Mouse (Mus musculus): Measurements from ENCODE around the gene Gm4027.
"Not testable (repeated sequence)": the region's sequence is repeated elsewhere in the genome, so short reads cannot be mapped to it uniquely, and the experiment has no call there.

Gene Gm4027

DNA sequence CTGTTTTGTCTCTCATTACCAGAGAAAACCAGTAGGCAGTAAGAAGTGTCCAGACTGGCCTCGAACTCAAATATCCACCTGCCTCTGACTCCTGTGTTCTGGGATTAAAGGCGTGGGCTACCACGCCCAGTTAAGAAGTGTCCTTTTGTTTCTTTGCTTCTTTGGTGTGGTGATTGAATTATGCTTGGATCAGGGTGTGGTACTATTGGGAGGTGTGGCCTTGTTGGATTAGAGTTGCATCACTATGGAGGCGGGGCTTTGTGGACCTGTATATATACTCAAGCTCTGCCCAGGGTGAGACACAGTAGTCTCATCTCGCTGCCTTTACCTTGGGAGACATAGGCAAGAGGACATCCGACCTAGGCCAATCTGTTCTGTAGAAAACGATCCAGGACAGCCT, at the start of gene Gm4027:
Gene Gm4027 (plus strand): TSS at position 301 of the 400 bp plus-strand sequence.
- not testable (repeated sequence) for DNase-seq

DNA sequence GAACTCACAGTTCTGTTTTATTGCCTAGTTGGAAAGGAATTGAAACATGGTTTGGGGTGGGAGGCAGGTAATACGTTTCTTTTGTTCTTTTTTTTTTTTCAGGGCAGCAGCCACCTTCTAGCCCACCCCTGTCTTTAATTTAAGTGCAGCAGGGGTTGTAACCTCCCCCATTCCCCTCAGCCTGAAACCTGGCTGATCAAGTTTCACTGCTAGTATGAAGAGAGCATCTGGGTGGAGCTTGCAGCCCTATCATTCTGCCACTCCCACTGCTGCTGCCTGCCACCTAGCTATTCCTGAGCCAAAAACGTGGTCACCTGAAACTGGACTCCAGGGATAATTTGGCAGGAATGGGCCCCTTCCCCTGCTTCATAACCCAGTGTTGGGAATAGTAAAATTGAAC, 17.3 kb upstream of the Gm4027 start:
- DNase-seq = not testable (repeated sequence)

DNA sequence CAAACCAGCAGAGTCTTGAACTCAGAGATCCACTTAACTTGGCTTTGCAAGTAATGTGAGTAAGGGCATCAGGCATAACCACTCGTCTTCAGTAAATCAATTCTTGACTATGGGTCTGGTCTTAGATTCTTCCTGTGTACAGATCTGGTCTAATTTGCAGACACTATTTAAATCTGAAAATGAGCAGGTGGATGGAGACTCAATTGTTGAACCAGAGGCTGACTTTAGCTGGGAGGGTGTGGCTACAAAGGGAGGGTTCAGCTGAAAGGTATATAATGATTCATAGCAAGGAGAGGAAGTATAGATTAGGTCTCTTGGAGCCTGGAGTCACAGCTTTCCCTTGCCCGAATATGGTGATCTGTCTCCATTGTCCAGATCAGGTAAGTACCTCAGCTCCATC, 16.3 kb upstream of the Gm4027 start, which contains the start of gene Oog1:
Gene Oog1 (plus strand): TSS at position 301 of the 400 bp plus-strand sequence.
- not testable (repeated sequence) for DNase-seq

DNA sequence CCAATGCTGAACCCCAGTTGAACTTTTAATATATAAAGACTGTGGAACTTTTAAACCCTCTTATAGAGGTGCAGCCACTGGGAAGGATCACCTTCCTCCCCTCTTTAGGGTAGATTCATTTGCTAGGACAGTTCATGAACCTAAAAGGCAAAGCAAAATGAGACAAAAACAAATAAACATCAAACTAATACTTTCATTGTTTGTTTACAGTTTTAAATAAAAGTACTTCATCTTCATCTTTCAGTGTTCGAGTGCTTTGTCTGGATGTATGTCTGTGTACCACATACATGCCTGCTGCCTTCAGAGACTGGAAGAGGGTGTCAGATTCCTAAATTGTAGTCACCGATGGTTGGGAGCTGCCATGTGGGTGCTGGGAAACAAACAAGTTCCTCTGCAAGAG, 25.9 kb downstream of the Gm4027 start, which contains the start of gene Gm16381:
Gene Gm16381 (minus strand): TSS at position 101 of the 400 bp plus-strand sequence.
- DNase-seq = not testable (repeated sequence)

DNA sequence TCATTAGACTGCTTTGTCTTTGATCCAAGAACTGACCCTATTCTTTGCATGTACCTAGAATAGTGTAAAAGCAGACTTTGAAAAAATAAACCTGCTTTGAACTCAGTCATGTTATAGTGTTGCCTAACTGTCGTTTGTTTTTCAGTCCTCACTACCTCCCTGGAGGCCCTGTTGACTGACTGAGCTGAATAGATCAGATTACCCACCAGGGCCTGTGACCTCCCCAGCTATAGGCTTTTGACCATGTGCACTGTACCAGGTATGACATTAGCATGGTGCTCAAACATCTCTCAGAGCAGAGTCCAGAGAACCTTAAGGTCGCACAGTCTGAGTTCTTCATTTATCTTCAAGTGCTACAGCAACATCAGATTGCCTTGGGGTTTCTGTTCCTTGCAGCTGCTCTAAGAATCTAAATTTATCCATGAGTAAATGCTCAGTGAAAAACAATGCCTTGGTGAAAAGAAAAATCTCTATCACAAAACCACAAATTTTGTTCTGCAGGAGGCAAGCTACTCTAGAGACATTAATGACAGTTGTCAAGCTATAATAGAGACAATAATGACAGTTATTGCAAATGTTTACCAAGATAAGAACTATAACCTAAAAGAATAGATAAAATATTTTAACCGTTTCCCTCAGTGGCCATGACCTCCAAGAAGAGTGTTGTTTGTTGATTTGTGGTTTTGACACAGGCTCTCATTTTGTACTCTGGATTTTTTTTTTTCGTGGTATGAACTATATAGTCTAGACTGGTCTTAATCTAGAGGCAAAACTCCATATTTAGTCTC, 34.4 kb downstream of the Gm4027 start:
- DNase-seq = not testable (repeated sequence)

Data from lung, adult 18-20 months (tissue).